7 mouse cellular contexts compared by ENCODE assay signal in genomic region chr9:106470991-106471750, GRCm38 (mm10). TPM values are rescaled to one million over a fixed set of nuclear protein-coding genes. Genes with fewer than 3 reads are reported as not detected.
DNase-seq lines count a peak whose midpoint lies in the region; ATAC-seq and TF ChIP-seq lines count a peak whose summit lies in the region.

No protein-coding gene starts in this region.

- DNase-seq in hindbrain, postnatal 0 days (ENCODE audit: low spot score) = no peak
- DNase-seq in cerebellum, adult 2 months = peak; percentile 6 to 11
- DNase-seq in yolk sac, embryonic 10.5 days (ENCODE audit: low spot score) = no peak
- no peak for DNase-seq in urinary bladder, postnatal 25 days (ENCODE audit: low spot score)

- H3K27ac ChIP-seq in hindbrain, embryonic 13.5 days = no peak overlapping the region
- no peak overlapping the region for H3K27ac ChIP-seq in hindbrain, postnatal 0 days
- no peak overlapping the region for H3K27ac ChIP-seq in cerebellum, adult 2 months (ENCODE audit: insufficient read depth, low read length)
- no peak overlapping the region for H3K27ac ChIP-seq in kidney, embryonic 16.5 days (ENCODE audit: low read length)

- 0 out of 2 replicates have a peak, but pooled peaks cover 3% of the 10 kb centered on the region for H3K27me3 ChIP-seq in hindbrain, embryonic 13.5 days
- H3K27me3 ChIP-seq in hindbrain, postnatal 0 days (ENCODE audit: insufficient read depth, low read length) = no peaks in the 10 kb centered on the region
- H3K27me3 ChIP-seq in E14TG2a.4 (ENCODE audit: insufficient read depth, low read length) = peaks cover 9% of the 10 kb centered on the region
- no peaks in the 10 kb centered on the region for H3K27me3 ChIP-seq in cerebellum, adult 2 months (ENCODE audit: control insufficient read depth, insufficient read depth, low read length)
- no peaks in the 10 kb centered on the region for H3K27me3 ChIP-seq in kidney, embryonic 16.5 days (ENCODE audit: insufficient read depth, low read length)

- H3K4me1 ChIP-seq in hindbrain, embryonic 13.5 days (replicated peaks) = peaks cover 26% of the 10 kb centered on the region
- H3K4me1 ChIP-seq in hindbrain, postnatal 0 days (ENCODE audit: insufficient read depth, low read length) = peaks cover 11% of the 10 kb centered on the region; the same call in 1 of the 2 replicates
- H3K4me1 ChIP-seq in E14TG2a.4 (replicated peaks; ENCODE audit: low read depth, low read length) = peaks cover 67% of the 10 kb centered on the region
- H3K4me1 ChIP-seq in cerebellum, adult 2 months (ENCODE audit: control insufficient read depth, insufficient read depth, low read length) = peaks cover 17% of the 10 kb centered on the region
- peaks cover 31% of the 10 kb centered on the region for H3K4me1 ChIP-seq in kidney, embryonic 16.5 days (ENCODE audit: insufficient read depth, low read length)

- 0 out of 2 replicates have a peak overlapping the region, but pooled peaks have one; percentile 39 for H3K9ac ChIP-seq in hindbrain, embryonic 13.5 days
- no peak overlapping the region for H3K9ac ChIP-seq in hindbrain, postnatal 0 days (replicated peaks; ENCODE audit: low read length)
- H3K9ac ChIP-seq in kidney, embryonic 16.5 days (replicated peaks; ENCODE audit: low read length) = no peak overlapping the region; the same call in 1 of the 2 replicates

- H3K4me2 ChIP-seq in hindbrain, embryonic 13.5 days = no peak overlapping the region
- H3K4me2 ChIP-seq in hindbrain, postnatal 0 days (ENCODE audit: low read depth, low read length) = no peak overlapping the region
- H3K4me2 ChIP-seq in kidney, embryonic 16.5 days (replicated peaks; ENCODE audit: low read depth, low read length) = peak overlapping the region; percentile 41

- no peak overlapping the region for H3K4me3 ChIP-seq in hindbrain, embryonic 13.5 days
- no peak overlapping the region for H3K4me3 ChIP-seq in hindbrain, postnatal 0 days (ENCODE audit: low read length)
- H3K4me3 ChIP-seq in E14TG2a.4 (replicated peaks; ENCODE audit: low read length) = peak overlapping the region; percentile 69
- no peak overlapping the region for H3K4me3 ChIP-seq in cerebellum, adult 2 months (replicated peaks; ENCODE audit: insufficient read depth, low read depth, low read length)
- 0 out of 2 replicates have a peak overlapping the region, but pooled peaks have one; percentile 21 for H3K4me3 ChIP-seq in kidney, embryonic 16.5 days (ENCODE audit: low read length)

- H3K9me3 ChIP-seq in hindbrain, embryonic 13.5 days = no peaks in the 10 kb centered on the region
- H3K9me3 ChIP-seq in hindbrain, postnatal 0 days (ENCODE audit: low read length) = no peaks in the 10 kb centered on the region
- no peaks in the 10 kb centered on the region for H3K9me3 ChIP-seq in E14TG2a.4 (ENCODE audit: low read length)
- H3K9me3 ChIP-seq in kidney, embryonic 16.5 days (ENCODE audit: low read length) = no peaks in the 10 kb centered on the region

- no peak for TF ChIP-seq CTCF in hindbrain, postnatal 0 days (IDR thresholded peaks at IDR 0.05; ENCODE audit: low read depth)
- no peak for TF ChIP-seq CTCF in E14TG2a.4 (conservative IDR thresholded peaks at IDR 0.05; ENCODE audit: low read length)
- no peak for TF ChIP-seq CTCF in cerebellum, adult 2 months (IDR thresholded peaks at IDR 0.05; ENCODE audit: borderline replicate concordance, insufficient read depth, low read depth, low read length)

- no peaks in the 10 kb centered on the region for H3K36me3 ChIP-seq in hindbrain, embryonic 13.5 days
- no peaks in the 10 kb centered on the region for H3K36me3 ChIP-seq in hindbrain, postnatal 0 days (ENCODE audit: insufficient read depth, low read length)
- H3K36me3 ChIP-seq in E14TG2a.4 (ENCODE audit: insufficient read depth, low read length) = no peaks in the 10 kb centered on the region
- no peaks in the 10 kb centered on the region for H3K36me3 ChIP-seq in kidney, embryonic 16.5 days (ENCODE audit: insufficient read depth, low read length)

- WGBS in hindbrain, embryonic 13.5 days = 65% methylated on average over 14 of the region's 14 CpGs
- WGBS in hindbrain, postnatal 0 days = 65% methylated on average over 14 of the region's 14 CpGs
- 74% methylated on average over 14 of the region's 14 CpGs for WGBS in cerebellum, adult 2 months
- 70% methylated on average over 14 of the region's 14 CpGs for WGBS in kidney, embryonic 16.5 days

- ATAC-seq in hindbrain, embryonic 13.5 days (ENCODE audit: low FRiP score) = no peak
- ATAC-seq in hindbrain, postnatal 0 days = no peak
- no peak for ATAC-seq in kidney, embryonic 16.5 days (ENCODE audit: low FRiP score, low TSS enrichment)

- no peak for TF ChIP-seq POLR2A in cerebellum, adult 2 months (IDR thresholded peaks at IDR 0.05; ENCODE audit: borderline replicate concordance, insufficient read depth, low read length)

RNA-seq across cellular contexts. Expression of gene Rrp9, which starts 4.6 kb away (rescaled TPM):
- 43.9 and 44.0 TPM in 2 replicates for polyA plus RNA-seq in hindbrain, embryonic 13.5 days (2015; fragmentation: Nextera tagmentation; extraction: Ambion mirVana)
- total RNA-seq in hindbrain, postnatal 0 days (2014; rRNA removed) = 46.2 and 47.2 TPM in 2 replicates
- polyA plus RNA-seq in hindbrain, postnatal 0 days (2015; fragmentation: Nextera tagmentation; extraction: Ambion mirVana) = 38.3 and 39.0 TPM in 2 replicates
- polyA plus RNA-seq in cerebellum, adult 2 months (2012; rRNA removed) = 42.5 and 43.7 TPM in 2 replicates
- 56.2 and 59.5 TPM in 2 replicates for polyA plus RNA-seq in kidney, embryonic 16.5 days (2015; fragmentation: Nextera tagmentation; extraction: Ambion mirVana)

RNA-seq across cellular contexts. Expression of gene Gpr62, which starts 5.4 kb away (rescaled TPM):
- polyA plus RNA-seq in hindbrain, embryonic 13.5 days (2015; fragmentation: Nextera tagmentation; extraction: Ambion mirVana) = 0.60 and 0.68 TPM in 2 replicates
- total RNA-seq in hindbrain, postnatal 0 days (2014; rRNA removed) = 1.9 and 3.1 TPM in 2 replicates
- polyA plus RNA-seq in hindbrain, postnatal 0 days (2015; fragmentation: Nextera tagmentation; extraction: Ambion mirVana) = 3.2 TPM in 2 replicates
- polyA plus RNA-seq in cerebellum, adult 2 months (2012; rRNA removed) = 27.9 and 30.7 TPM in 2 replicates
- 0.31 and 0.41 TPM in 2 replicates for polyA plus RNA-seq in kidney, embryonic 16.5 days (2015; fragmentation: Nextera tagmentation; extraction: Ambion mirVana)

RNA-seq across cellular contexts. Expression of gene Parp3, which starts 5.6 kb away (rescaled TPM):
- 0.74 and 0.88 TPM in 2 replicates for polyA plus RNA-seq in hindbrain, embryonic 13.5 days (2015; fragmentation: Nextera tagmentation; extraction: Ambion mirVana)
- total RNA-seq in hindbrain, postnatal 0 days (2014; rRNA removed) = 1.7 and 2.9 TPM in 2 replicates
- polyA plus RNA-seq in hindbrain, postnatal 0 days (2015; fragmentation: Nextera tagmentation; extraction: Ambion mirVana) = 1.5 and 2.1 TPM in 2 replicates
- polyA plus RNA-seq in cerebellum, adult 2 months (2012; rRNA removed) = 6.9 and 9.7 TPM in 2 replicates
- polyA plus RNA-seq in kidney, embryonic 16.5 days (2015; fragmentation: Nextera tagmentation; extraction: Ambion mirVana) = 3.3 and 3.5 TPM in 2 replicates

RNA-seq across cellular contexts. Expression of gene Pcbp4, which starts 18.1 kb away (rescaled TPM):
- polyA plus RNA-seq in hindbrain, embryonic 13.5 days (2015; fragmentation: Nextera tagmentation; extraction: Ambion mirVana) = 248 and 259 TPM in 2 replicates
- 623 and 719 TPM in 2 replicates for total RNA-seq in hindbrain, postnatal 0 days (2014; rRNA removed)
- polyA plus RNA-seq in hindbrain, postnatal 0 days (2015; fragmentation: Nextera tagmentation; extraction: Ambion mirVana) = 214 and 228 TPM in 2 replicates
- polyA plus RNA-seq in cerebellum, adult 2 months (2012; rRNA removed) = 515 and 572 TPM in 2 replicates
- 119 and 136 TPM in 2 replicates for polyA plus RNA-seq in kidney, embryonic 16.5 days (2015; fragmentation: Nextera tagmentation; extraction: Ambion mirVana)

RNA-seq across cellular contexts. Expression of gene Abhd14a, which starts 23.7 kb away (rescaled TPM):
- polyA plus RNA-seq in hindbrain, embryonic 13.5 days (2015; fragmentation: Nextera tagmentation; extraction: Ambion mirVana) = 51.7 and 52.7 TPM in 2 replicates
- total RNA-seq in hindbrain, postnatal 0 days (2014; rRNA removed) = 59.6 and 62.1 TPM in 2 replicates
- polyA plus RNA-seq in hindbrain, postnatal 0 days (2015; fragmentation: Nextera tagmentation; extraction: Ambion mirVana) = 66.8 and 69.2 TPM in 2 replicates
- 49.7 and 51.5 TPM in 2 replicates for polyA plus RNA-seq in cerebellum, adult 2 months (2012; rRNA removed)
- polyA plus RNA-seq in kidney, embryonic 16.5 days (2015; fragmentation: Nextera tagmentation; extraction: Ambion mirVana) = 68.8 and 70.3 TPM in 2 replicates

Comparison
In these comparisons a context has a peak if more than half of its experiments do, and no peak if none do; other contexts are left out.
1. H3K4me3 ChIP-seq: peak in E14TG2a.4 (single experiment) and kidney, embryonic 16.5 days (single experiment); none in hindbrain, embryonic 13.5 days (single experiment), hindbrain, postnatal 0 days (single experiment) and cerebellum, adult 2 months (single experiment).
2. DNase-seq: peak in cerebellum, adult 2 months (2 of 2); none in hindbrain, postnatal 0 days (single experiment), yolk sac, embryonic 10.5 days (single experiment) and urinary bladder, postnatal 25 days (single experiment).